Mouse (Mus musculus) liver, embryonic 14.5 days (tissue): Measurements from ENCODE around the gene Rapgef3. TPM values are rescaled to one million over a fixed set of nuclear protein-coding genes. Genes with fewer than 3 reads are reported as not detected.

ENCODE experiments used
- ATAC-seq: fragments of 200-750 bp; cut with Nextera tagmentation; 2 replicates; pipeline ENCODE4 v1.8.0; 2017; ENCODE audit warnings: moderate number of reproducible peaks, mild to moderate bottlenecking, moderate library complexity; ENCODE audit not compliant: insufficient read depth
- DNase-seq, 3 experiments: peaks; one replicate each; pipeline ENCODE4 v3.0.0-alpha.2; 2012 to 2013; ENCODE audit warnings: low read depth in 3 of 3, low spot score in 3 of 3
- H3K27ac ChIP-seq: fragments of 300-500 bp; sonication (generic); 2 replicates; pipeline ENCODE4 v1.5.1; 2014; ENCODE audit warnings: moderate library complexity, mild to moderate bottlenecking, control low read depth, inconsistent platforms
- H3K27me3 ChIP-seq: fragments of 300-500 bp; sonication (generic); 2 replicates; pipeline ENCODE4 v1.6.1; 2014; ENCODE audit warnings: mild to moderate bottlenecking, low read length, moderate library complexity; ENCODE audit not compliant: control insufficient read depth, insufficient read depth
- H3K36me3 ChIP-seq: fragments of 300-500 bp; sonication (generic); replicated peaks from 2 replicates; pipeline ENCODE4 v1.6.1; 2014; ENCODE audit warnings: low read depth; ENCODE audit not compliant: control insufficient read depth, insufficient read depth
- H3K4me1 ChIP-seq, 2 experiments: fragments of 200-500 bp in 1 of 2; fragments of 300-500 bp in 1 of 2; sonication (generic) in 1 of 2; replicated peaks; 2 replicates each; pipeline ENCODE4 v1.6.1; 2012 to 2014; ENCODE audit warnings: antibody characterized with exemption in 1 of 2, inconsistent platforms in 1 of 2, low read length in 1 of 2; ENCODE audit not compliant: control insufficient read depth in 2 of 2, insufficient read depth in 2 of 2
- H3K4me2 ChIP-seq: fragments of 300-500 bp; sonication (generic); 2 replicates; pipeline ENCODE4 v1.6.1; 2014; ENCODE audit warnings: low read depth, mild to moderate bottlenecking, control low read depth, moderate library complexity
- H3K4me3 ChIP-seq, 2 experiments: fragments of 200-500 bp in 1 of 2; fragments of 300-500 bp in 1 of 2; sonication (generic) in 1 of 2; 2 replicates each; pipeline ENCODE4 v1.5.1; 2012 to 2014; ENCODE audit warnings: low read depth in 2 of 2, low read length in 2 of 2, mild to moderate bottlenecking in 2 of 2, control low read depth in 1 of 2, inconsistent platforms in 1 of 2, moderate library complexity in 1 of 2; ENCODE audit not compliant: insufficient read depth in 1 of 2
- H3K9ac ChIP-seq: fragments of 300-500 bp; sonication (generic); replicated peaks from 2 replicates; pipeline ENCODE4 v1.6.1; 2014; ENCODE audit warnings: mild to moderate bottlenecking, control low read depth, moderate library complexity
- H3K9me3 ChIP-seq: fragments of 300-500 bp; sonication (generic); 2 replicates; pipeline ENCODE4 v1.6.1; 2016; ENCODE audit warnings: low read length, mixed read lengths; ENCODE audit not compliant: control insufficient read depth
- CTCF ChIP-seq: IDR thresholded peaks from 2 replicates; pipeline ENCODE4 v1.5.1; 2016; ENCODE audit warnings: antibody characterized with exemption, low read depth, control low read depth
- EP300 ChIP-seq: IDR thresholded peaks from 2 replicates; pipeline ENCODE4 v1.6.1; 2016; ENCODE audit warnings: antibody characterized with exemption, low read depth
- WGBS: fragments of 180-500 bp; shearing (Covaris S2); extraction: QIAGEN DNeasy Blood & Tissue Kit; methylation state at CpG from one replicate; pipeline ENCODE4 v1.1.7; 2014; ENCODE audit not compliant: insufficient replicate concordance; 5-methylcytosine and 5-hydroxymethylcytosine counted together
- polyA plus RNA-seq, 2 experiments: library from polyadenylated mRNA; depleted of rRNA in 1 of 2; stranded (reverse) in 1 of 2; unstranded in 1 of 2; fragments of >200 nt; fragmentation: Nextera tagmentation in 1 of 2; extraction: Ambion mirVana in 1 of 2; gene quantifications; 2 replicates each; pipeline versions ENCODE4 v1.2.1 to v1.2.3; 2012 to 2014

Gene Rapgef3
- polyA plus RNA-seq, 2 experiments = 0.84 to 2.2 TPM

DNA sequence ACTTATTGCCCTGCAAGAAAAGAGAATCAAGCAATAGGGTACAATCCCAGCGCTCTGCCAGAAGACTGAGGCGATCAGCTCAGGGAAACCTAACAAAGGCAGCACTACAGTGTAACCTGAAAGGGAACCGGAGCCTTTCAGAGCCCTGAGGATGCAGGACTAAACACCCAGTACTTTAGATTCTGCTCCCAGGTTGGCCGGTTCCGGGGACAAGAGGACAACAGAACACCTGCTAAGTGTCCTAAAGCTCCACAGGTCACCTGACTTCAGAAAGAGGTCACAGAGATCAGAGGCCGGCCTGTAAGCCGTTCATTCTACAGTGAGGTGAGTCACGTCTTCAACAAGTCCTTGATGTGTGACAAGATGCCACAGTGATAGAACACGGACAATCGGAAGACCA lies 71.2 kb downstream of the Rapgef3 start:
- Histone ChIP-seq H3K27ac (no peak overlapping the region), H3K4me2 (no peak overlapping the region), H3K4me3 (no peak overlapping the region), H3K36me3 (peaks cover 7% of the 10 kb centered on the region), H3K27me3 (no peaks in the 10 kb centered on the region), H3K9ac (no peak overlapping the region), H3K9me3 (no peaks in the 10 kb centered on the region), H3K4me1 (no peaks in the 10 kb centered on the region)
- TF ChIP-seq EP300 = no peak
- TF ChIP-seq CTCF = no peak
- ATAC-seq (no peak), DNase-seq (no peak)
- WGBS = 79% methylated on average over 10 of the region's 10 CpGs

Other genes starting within 250 kb of the Rapgef3 start
- gene Rpap3, start 62.1 kb downstream of the Rapgef3 start, polyA plus RNA-seq (2012; rRNA removed) = 3.4 and 6.8 TPM in 2 replicates
- 11.2 and 11.4 TPM in 2 replicates for gene Rpap3, start 62.1 kb downstream of the Rapgef3 start, polyA plus RNA-seq (2014; fragmentation: Nextera tagmentation; extraction: Ambion mirVana)
- gene Endou, start 36.6 kb downstream of the Rapgef3 start, polyA plus RNA-seq (2012; rRNA removed) = 0.01 and 0.02 TPM in 2 replicates
- not detected in 2 replicates for gene Endou, start 36.6 kb downstream of the Rapgef3 start, polyA plus RNA-seq (2014; fragmentation: Nextera tagmentation; extraction: Ambion mirVana)
- 35.0 and 47.8 TPM in 2 replicates for gene Slc48a1, start 10.5 kb upstream of the Rapgef3 start, polyA plus RNA-seq (2012; rRNA removed)
- gene Slc48a1, start 10.5 kb upstream of the Rapgef3 start, polyA plus RNA-seq (2014; fragmentation: Nextera tagmentation; extraction: Ambion mirVana) = 73.9 and 74.7 TPM in 2 replicates
- gene Hdac7, start 76.5 kb upstream of the Rapgef3 start, polyA plus RNA-seq (2012; rRNA removed) = 8.6 and 11.3 TPM in 2 replicates
- gene Hdac7, start 76.5 kb upstream of the Rapgef3 start, polyA plus RNA-seq (2014; fragmentation: Nextera tagmentation; extraction: Ambion mirVana) = 4.7 and 6.6 TPM in 2 replicates
- 0.08 and 0.11 TPM in 2 replicates for gene Vdr, start 142.7 kb upstream of the Rapgef3 start, polyA plus RNA-seq (2012; rRNA removed)
- 0.15 and 0.32 TPM in 2 replicates for gene Vdr, start 142.7 kb upstream of the Rapgef3 start, polyA plus RNA-seq (2014; fragmentation: Nextera tagmentation; extraction: Ambion mirVana)
- gene Tmem106c, start 196.2 kb upstream of the Rapgef3 start, polyA plus RNA-seq (2012; rRNA removed) = 10.5 and 10.7 TPM in 2 replicates
- 13.2 and 14.7 TPM in 2 replicates for gene Tmem106c, start 196.2 kb upstream of the Rapgef3 start, polyA plus RNA-seq (2014; fragmentation: Nextera tagmentation; extraction: Ambion mirVana)
- gene Col2a1, start 236.7 kb upstream of the Rapgef3 start, polyA plus RNA-seq (2012; rRNA removed) = 0.23 and 0.56 TPM in 2 replicates
- 0.04 and 0.13 TPM in 2 replicates for gene Col2a1, start 236.7 kb upstream of the Rapgef3 start, polyA plus RNA-seq (2014; fragmentation: Nextera tagmentation; extraction: Ambion mirVana)